Mouse (Mus musculus) midbrain, embryonic 15.5 days (tissue): ENCODE measurements around the gene Poldip2. TPM values are rescaled to one million over a fixed set of nuclear protein-coding genes. Genes with fewer than 3 reads are reported as not detected.

Experiments used
- ATAC-seq: fragments of 200-750 bp; cut with Nextera tagmentation; replicated peaks from 2 replicates; pipeline ENCODE4 v1.8.0; 2017; ENCODE audit warnings: moderate TSS enrichment
- H3K27ac ChIP-seq: fragments of 300-500 bp; sonication (generic); 2 replicates; pipeline ENCODE4 v1.5.1; 2015; ENCODE audit warnings: mild to moderate bottlenecking, inconsistent platforms
- H3K27me3 ChIP-seq: fragments of 300-500 bp; sonication (generic); replicated peaks from 2 replicates; pipeline ENCODE4 v1.6.1; 2015; ENCODE audit warnings: inconsistent platforms
- H3K36me3 ChIP-seq: fragments of 300-500 bp; sonication (generic); replicated peaks from 2 replicates; pipeline ENCODE4 v1.6.1; 2015; ENCODE audit warnings: inconsistent platforms
- H3K4me1 ChIP-seq: fragments of 300-500 bp; sonication (generic); 2 replicates; pipeline ENCODE4 v1.6.1; 2015; ENCODE audit warnings: inconsistent platforms
- H3K4me2 ChIP-seq: fragments of 300-500 bp; sonication (generic); 2 replicates; pipeline ENCODE4 v1.6.1; 2015; ENCODE audit warnings: inconsistent platforms, mild to moderate bottlenecking, moderate library complexity
- H3K4me3 ChIP-seq: fragments of 300-500 bp; sonication (generic); 2 replicates; pipeline ENCODE4 v1.5.1; 2015; ENCODE audit warnings: mild to moderate bottlenecking, inconsistent platforms
- H3K9ac ChIP-seq: fragments of 300-500 bp; sonication (generic); 2 replicates; pipeline ENCODE4 v1.6.1; 2015; ENCODE audit warnings: mild to moderate bottlenecking, inconsistent platforms
- H3K9me3 ChIP-seq: fragments of 300-500 bp; sonication (generic); 2 replicates; pipeline ENCODE4 v1.6.1; 2016; ENCODE audit warnings: inconsistent platforms
- WGBS: fragments of 180-500 bp; shearing (Covaris S2); methylation state at CpG from one replicate; pipeline ENCODE4 v1.1.7; 2015; ENCODE audit warnings: mixed read lengths; 5-methylcytosine and 5-hydroxymethylcytosine counted together
- polyA plus RNA-seq: library from polyadenylated mRNA; unstranded; fragments of >200 nt; fragmentation: Nextera tagmentation; extraction: Ambion mirVana; gene quantifications from 2 replicates; pipeline ENCODE4 v1.2.1, GENCODE M21; 2015

Gene Poldip2
- polyA plus RNA-seq, 1 experiment from 2014 or later, result 182 TPM

GRCm38 (mm10) chr11:78534516-78534915 is 22.5 kb downstream of the Poldip2 start:
- 90% methylated on average over 4 of the region's 4 CpGs for WGBS
- H3K4me3 ChIP-seq, result peak overlapping the region; percentile 94; the same call in 1 of the 2 replicates
- H3K9ac ChIP-seq, result no peak overlapping the region

GRCm38 (mm10) chr11:78535376-78536079 is 23.5 kb downstream of the Poldip2 start:
- Histone ChIP-seq H3K9me3 (no peaks in the 10 kb centered on the region), H3K9ac (peak overlapping the region; percentile 89), H3K27me3 (no peaks in the 10 kb centered on the region), H3K27ac (peak overlapping the region; percentile 92), H3K4me1 (peaks cover 37% of the 10 kb centered on the region), H3K4me3 (peak overlapping the region; percentile 94), H3K36me3 (peaks cover 16% of the 10 kb centered on the region; the same call in 1 of the 2 replicates), H3K4me2 (peak overlapping the region; percentile 88)
- WGBS, result under 1% methylated on average over 23 of the region's 23 CpGs
- ATAC-seq, result peak; percentile 19

More at GRCm38 (mm10) chr11:78534516-78534915, 22.5 kb downstream of the Poldip2 start:
- Histone ChIP-seq H3K9me3 (no peaks in the 10 kb centered on the region), H3K27me3 (no peaks in the 10 kb centered on the region), H3K27ac (no peak overlapping the region), H3K4me1 (peaks cover 37% of the 10 kb centered on the region), H3K36me3 (peaks cover 8% of the 10 kb centered on the region; the same call in 1 of the 2 replicates), H3K4me2 (peak overlapping the region; percentile 88)
- ATAC-seq, result no peak

- ATAC-seq, result peak; percentile 98
- WGBS, result under 1% methylated on average over 52 of the region's 52 CpGs
- peaks cover 37% of the 10 kb centered on the region for H3K4me1 ChIP-seq
- peak within 1 kb of the TSS; percentile 94 for H3K4me3 ChIP-seq
- H3K36me3 ChIP-seq, result peaks cover 22% of the 10 kb centered on the region
- H3K9ac ChIP-seq, result peak within 1 kb of the TSS; percentile 89
- H3K9me3 ChIP-seq, result no peaks in the 10 kb centered on the region
- peak within 1 kb of the TSS; percentile 88 for H3K4me2 ChIP-seq
- no peaks in the 10 kb centered on the region for H3K27me3 ChIP-seq
- peak within 1 kb of the TSS; percentile 92 for H3K27ac ChIP-seq
Observed at GRCm38 (mm10) chr11:78536080-78536689, 24.2 kb downstream of the Poldip2 start, which contains the start of the genes Tnfaip1 and Ift20. Tnfaip1 (minus strand) TSS chr11:78536332. Ift20 (plus strand) TSS chr11:78536361.

- H3K9me3 ChIP-seq, result no peaks in the 10 kb centered on the region
- peak overlapping the region; percentile 67 for H3K4me2 ChIP-seq
- H3K36me3 ChIP-seq, result peaks cover 22% of the 10 kb centered on the region
- WGBS, result 3% methylated on average over 14 of the region's 14 CpGs
- peaks cover 37% of the 10 kb centered on the region for H3K4me1 ChIP-seq
- no peak for ATAC-seq
- no peaks in the 10 kb centered on the region for H3K27me3 ChIP-seq
- H3K9ac ChIP-seq, result peak overlapping the region; percentile 76
- peak overlapping the region; percentile 94 for H3K4me3 ChIP-seq
- H3K27ac ChIP-seq, result peak overlapping the region; percentile 92
Observed at GRCm38 (mm10) chr11:78536690-78537084, 24.7 kb downstream of the Poldip2 start.

GRCm38 (mm10) chr11:78540358-78540757 is 28.4 kb downstream of the Poldip2 start:
- Histone ChIP-seq H3K36me3 (peaks cover 34% of the 10 kb centered on the region), H3K9ac (no peak overlapping the region), H3K4me3 (no peak overlapping the region), H3K4me1 (peaks cover 15% of the 10 kb centered on the region), H3K27ac (no peak overlapping the region), H3K27me3 (no peaks in the 10 kb centered on the region), H3K4me2 (no peak overlapping the region), H3K9me3 (no peaks in the 10 kb centered on the region)
- no peak for ATAC-seq
- WGBS, result 90% methylated on average over 3 of the region's 3 CpGs

- 94% methylated on average over 7 of the region's 7 CpGs for WGBS
- Histone ChIP-seq H3K4me1 (peaks cover 9% of the 10 kb centered on the region), H3K27ac (no peak overlapping the region), H3K4me3 (no peak overlapping the region), H3K36me3 (peaks cover 25% of the 10 kb centered on the region), H3K4me2 (no peak overlapping the region), H3K9me3 (no peaks in the 10 kb centered on the region), H3K9ac (no peak overlapping the region), H3K27me3 (no peaks in the 10 kb centered on the region)
- ATAC-seq, result no peak
Observed at GRCm38 (mm10) chr11:78544449-78545111, 32.6 kb downstream of the Poldip2 start.

- no peaks in the 10 kb centered on the region for H3K9me3 ChIP-seq
- no peak overlapping the region for H3K4me2 ChIP-seq
- H3K4me3 ChIP-seq, result no peak overlapping the region
- 85% methylated on average over 8 of the region's 8 CpGs for WGBS
- ATAC-seq, result no peak
- peaks cover 15% of the 10 kb centered on the region for H3K4me1 ChIP-seq
- H3K27me3 ChIP-seq, result no peaks in the 10 kb centered on the region
- H3K27ac ChIP-seq, result no peak overlapping the region
- no peak overlapping the region for H3K9ac ChIP-seq
- peaks cover 21% of the 10 kb centered on the region for H3K36me3 ChIP-seq
Observed at GRCm38 (mm10) chr11:78545181-78545580, 33.2 kb downstream of the Poldip2 start.

- peaks cover 11% of the 10 kb centered on the region for H3K36me3 ChIP-seq
- H3K4me1 ChIP-seq, result peaks cover 19% of the 10 kb centered on the region
- no peaks in the 10 kb centered on the region for H3K9me3 ChIP-seq
- no peak overlapping the region for H3K4me2 ChIP-seq
- H3K4me3 ChIP-seq, result no peak overlapping the region
- no peak for ATAC-seq
- WGBS, result 89% methylated on average over 2 of the region's 2 CpGs
- no peak overlapping the region for H3K27ac ChIP-seq
- H3K27me3 ChIP-seq, result no peaks in the 10 kb centered on the region
- H3K9ac ChIP-seq, result no peak overlapping the region
Observed at GRCm38 (mm10) chr11:78547718-78548460, 35.9 kb downstream of the Poldip2 start.

GRCm38 (mm10) chr11:78549491-78549987 is 37.5 kb downstream of the Poldip2 start:
- no peak overlapping the region for H3K27ac ChIP-seq
- H3K27me3 ChIP-seq, result no peaks in the 10 kb centered on the region
- H3K36me3 ChIP-seq, result no peaks in the 10 kb centered on the region
- ATAC-seq, result no peak
- peaks cover 19% of the 10 kb centered on the region for H3K4me1 ChIP-seq
- WGBS, result 12% methylated on average over 5 of the region's 5 CpGs
- H3K9me3 ChIP-seq, result no peaks in the 10 kb centered on the region
- H3K4me3 ChIP-seq, result peak overlapping the region; percentile 62
- H3K4me2 ChIP-seq, result peak overlapping the region; percentile 86
- peak overlapping the region; percentile 55; the same call in 1 of the 2 replicates for H3K9ac ChIP-seq

- ATAC-seq, result peak; percentile 100
- H3K9ac ChIP-seq, result peak within 1 kb of the TSS; percentile 64
- peak within 1 kb of the TSS; percentile 91 for H3K27ac ChIP-seq
- no peaks in the 10 kb centered on the region for H3K36me3 ChIP-seq
- no peaks in the 10 kb centered on the region for H3K27me3 ChIP-seq
- H3K4me3 ChIP-seq, result peak within 1 kb of the TSS; percentile 62
- H3K9me3 ChIP-seq, result no peaks in the 10 kb centered on the region
- H3K4me1 ChIP-seq, result peaks cover 19% of the 10 kb centered on the region
- WGBS, result under 1% methylated on average over 60 of the region's 60 CpGs
- peak within 1 kb of the TSS; percentile 86 for H3K4me2 ChIP-seq
Observed at GRCm38 (mm10) chr11:78550168-78551058, 38.4 kb downstream of the Poldip2 start, which contains the start of gene Tmem97. Tmem97 (minus strand) TSS chr11:78550777.

GRCm38 (mm10) chr11:78551059-78551398 is 39.0 kb downstream of the Poldip2 start:
- peak overlapping the region; percentile 86 for H3K4me2 ChIP-seq
- no peaks in the 10 kb centered on the region for H3K36me3 ChIP-seq
- peak overlapping the region; percentile 64 for H3K9ac ChIP-seq
- no peaks in the 10 kb centered on the region for H3K9me3 ChIP-seq
- 33% methylated on average over 6 of the region's 6 CpGs for WGBS
- H3K4me3 ChIP-seq, result peak overlapping the region; percentile 62
- peak; percentile 56 for ATAC-seq
- peak overlapping the region; percentile 91 for H3K27ac ChIP-seq
- H3K27me3 ChIP-seq, result no peaks in the 10 kb centered on the region
- H3K4me1 ChIP-seq, result peaks cover 19% of the 10 kb centered on the region
